Mouse (Mus musculus) E14TG2a.4 (cell line): ENCODE results near the gene Nxn.

ENCODE experiments used
- CTCF ChIP-seq: conservative IDR thresholded peaks from 2 replicates; pipeline ENCODE4 v1.5.1; 2014; ENCODE audit warnings: low read length
- NANOG ChIP-seq: IDR thresholded peaks from 2 replicates; pipeline ENCODE4 v1.6.1; 2014; ENCODE audit warnings: borderline replicate concordance, low read length, mixed read lengths
- POU5F1 ChIP-seq: IDR thresholded peaks from 2 replicates; pipeline ENCODE4 v1.6.1; 2014; ENCODE audit warnings: low read length, borderline replicate concordance

- TF ChIP-seq CTCF: no peak
- no peak for TF ChIP-seq POU5F1
- TF ChIP-seq NANOG: no peak
Observed at GRCm38 (mm10) chr11:76337764-76338163, 61.2 kb downstream of the Nxn start.
